Mouse (Mus musculus): ENCODE measurements around the gene Opa3.

DNA sequence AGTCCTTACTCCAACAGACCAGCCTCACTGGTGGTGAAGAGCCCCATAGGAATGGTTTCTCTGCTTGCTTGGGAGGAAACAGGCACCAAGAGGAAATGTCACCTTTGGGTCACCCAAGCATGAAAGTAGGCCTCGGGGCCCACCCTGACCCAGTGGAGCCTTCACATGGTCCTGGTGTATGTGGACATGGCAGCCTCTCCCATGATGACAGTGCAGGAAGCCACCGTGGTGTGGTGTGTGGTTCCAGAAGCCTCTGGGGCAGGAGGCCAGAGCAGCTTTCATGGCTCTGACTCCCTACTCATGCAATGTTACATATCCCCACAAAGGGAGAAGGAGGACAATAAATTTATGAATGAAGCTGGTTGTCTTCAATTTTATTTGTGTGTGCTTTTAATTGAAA, 19.4 kb downstream of the Opa3 start:
- TF ChIP-seq GATA1 (IDR thresholded peaks at IDR 0.05; ENCODE audit: borderline replicate concordance, low read length) (no peak), FLI1 (IDR thresholded peaks at IDR 0.05; ENCODE audit: low read length) (no peak)

Measured in megakaryocyte, embryonic 14.5 days (primary cell).